Mouse (Mus musculus): ENCODE results near the gene Ccdc142. TPM values are rescaled to one million over a fixed set of nuclear protein-coding genes. Genes with fewer than 3 reads are reported as not detected.
A peak's percentile ranks its signal among the peaks of the same experiment; 100 is the strongest.

Gene Ccdc142
- total RNA-seq, 2 experiments from 2014 or later: 5.9 to 12.0 TPM

GRCm38 (mm10) chr6:83116373-83117164 lies 15.2 kb downstream of the Ccdc142 start:
- DNase-seq (ENCODE audit: low spot score in 2 of 2): no peak

- DNase-seq (ENCODE audit: low spot score in 2 of 2): no peak
Measured at GRCm38 (mm10) chr6:83117165-83117438, 15.7 kb downstream of the Ccdc142 start.

GRCm38 (mm10) chr6:83117616-83118015 lies 16.2 kb downstream of the Ccdc142 start:
- no peak for DNase-seq (ENCODE audit: low spot score in 2 of 2)

- DNase-seq (ENCODE audit: low spot score in 2 of 2): no peak
Measured at GRCm38 (mm10) chr6:83118369-83118768, 17.0 kb downstream of the Ccdc142 start.

- no peak for DNase-seq (ENCODE audit: low spot score in 2 of 2)
Measured at GRCm38 (mm10) chr6:83118825-83119733, 17.7 kb downstream of the Ccdc142 start.

GRCm38 (mm10) chr6:83119734-83120051 lies 18.3 kb downstream of the Ccdc142 start:
- DNase-seq (ENCODE audit: low spot score in 2 of 2): no peak

- DNase-seq (ENCODE audit: low spot score in 2 of 2): peak; percentile 90 to 92
Measured at GRCm38 (mm10) chr6:83120930-83121862, 19.8 kb downstream of the Ccdc142 start, which contains the start of gene Wbp1. Wbp1 (minus strand) TSS chr6:83121559.

- no peak for DNase-seq (ENCODE audit: low spot score in 2 of 2)
Measured at GRCm38 (mm10) chr6:83121863-83122710, 20.7 kb downstream of the Ccdc142 start.

- no peak for DNase-seq (ENCODE audit: low spot score in 2 of 2)
Measured at GRCm38 (mm10) chr6:83122961-83123360, 21.6 kb downstream of the Ccdc142 start.

- peak; percentile 88 to 91 for DNase-seq (ENCODE audit: low spot score in 2 of 2)
Measured at GRCm38 (mm10) chr6:83124851-83125312, 23.5 kb downstream of the Ccdc142 start.

- no peak for DNase-seq (ENCODE audit: low spot score in 2 of 2)
Measured at GRCm38 (mm10) chr6:83125331-83125730, 23.9 kb downstream of the Ccdc142 start, which contains the start of gene Ino80b. Ino80b (minus strand) TSS chr6:83125431.

- DNase-seq (ENCODE audit: low spot score in 2 of 2): no peak
Measured at GRCm38 (mm10) chr6:83127419-83127818, 26.0 kb downstream of the Ccdc142 start.

- peak in 1 of 2 experiments; percentile 8 for DNase-seq (ENCODE audit: low spot score in 2 of 2)
Measured at GRCm38 (mm10) chr6:83131469-83132034, 30.2 kb downstream of the Ccdc142 start.

- no peak for DNase-seq (ENCODE audit: low spot score in 2 of 2)
Measured at GRCm38 (mm10) chr6:83132176-83132919, 30.9 kb downstream of the Ccdc142 start.

- DNase-seq (ENCODE audit: low spot score in 2 of 2): no peak
Measured at GRCm38 (mm10) chr6:83134226-83134625, 32.8 kb downstream of the Ccdc142 start.

GRCm38 (mm10) chr6:83134951-83135513 lies 33.6 kb downstream of the Ccdc142 start, which contains the start of gene Rtkn:
Rtkn (plus strand) TSS chr6:83135463.
- no peak for DNase-seq (ENCODE audit: low spot score in 2 of 2)

GRCm38 (mm10) chr6:83135571-83136161 lies 34.3 kb downstream of the Ccdc142 start:
- no peak for DNase-seq (ENCODE audit: low spot score in 2 of 2)

GRCm38 (mm10) chr6:83136291-83136880 lies 35.0 kb downstream of the Ccdc142 start:
- no peak for DNase-seq (ENCODE audit: low spot score in 2 of 2)

Data from layer of hippocampus, postnatal 10 days (tissue).